Mouse (Mus musculus) heart, postnatal 0 days (tissue): ENCODE data around the gene Ptges2.

Source experiments
- CTCF ChIP-seq: IDR thresholded peaks from 2 replicates; pipeline ENCODE4 v1.5.1; 2016; ENCODE audit warnings: antibody characterized with exemption, control low read depth, low read depth
- EP300 ChIP-seq: IDR thresholded peaks from 2 replicates; pipeline ENCODE4 v1.6.1; 2016; ENCODE audit warnings: antibody characterized with exemption, low read depth

GRCm38 (mm10) chr2:32348311-32348710 is 47.4 kb upstream of the Ptges2 start:
- TF ChIP-seq CTCF (no peak), EP300 (no peak)
